Mouse (Mus musculus) intestine, postnatal 0 days (tissue): ENCODE data around the gene Tm9sf4. TPM values are rescaled to one million over a fixed set of nuclear protein-coding genes. Genes with fewer than 3 reads are reported as not detected.
A peak's percentile ranks its signal among the peaks of the same experiment; 100 is the strongest.

Source experiments
- ATAC-seq: fragments of 200-750 bp; cut with Nextera tagmentation; 2 replicates; pipeline ENCODE4 v1.8.0; 2017; ENCODE audit warnings: mild to moderate bottlenecking, moderate TSS enrichment, moderate library complexity
- H3K27ac ChIP-seq: fragments of 300-500 bp; sonication (generic); 2 replicates; pipeline ENCODE4 v1.5.1; 2014; ENCODE audit warnings: mild to moderate bottlenecking, low read depth, low read length, moderate library complexity
- H3K27me3 ChIP-seq: fragments of 300-500 bp; sonication (generic); replicated peaks from 2 replicates; pipeline ENCODE4 v1.6.1; 2014; ENCODE audit warnings: low read length, mixed read lengths; ENCODE audit not compliant: control insufficient read depth, insufficient read depth
- H3K36me3 ChIP-seq: fragments of 300-500 bp; sonication (generic); 2 replicates; pipeline ENCODE4 v1.6.1; 2014; ENCODE audit warnings: mild to moderate bottlenecking, moderate library complexity; ENCODE audit not compliant: control insufficient read depth, insufficient read depth
- H3K4me1 ChIP-seq: fragments of 300-500 bp; sonication (generic); replicated peaks from 2 replicates; pipeline ENCODE4 v1.6.1; 2014; ENCODE audit warnings: antibody characterized with exemption, low read length, mixed read lengths; ENCODE audit not compliant: control insufficient read depth, insufficient read depth
- H3K4me2 ChIP-seq: fragments of 300-500 bp; sonication (generic); replicated peaks from 2 replicates; pipeline ENCODE4 v1.6.1; 2014; ENCODE audit warnings: low read depth, mild to moderate bottlenecking, moderate library complexity
- H3K4me3 ChIP-seq: fragments of 300-500 bp; sonication (generic); 2 replicates; pipeline ENCODE4 v1.5.1; 2014; ENCODE audit warnings: low read depth, low read length
- H3K9ac ChIP-seq: fragments of 300-500 bp; sonication (generic); 2 replicates; pipeline ENCODE4 v1.6.1; 2014; ENCODE audit warnings: mild to moderate bottlenecking, low read depth, low read length
- H3K9me3 ChIP-seq: fragments of 300-500 bp; sonication (generic); 2 replicates; pipeline ENCODE4 v1.6.1; 2016; ENCODE audit warnings: mixed run types; ENCODE audit not compliant: control insufficient read depth
- CTCF ChIP-seq: sonication (generic); IDR thresholded peaks from 2 replicates; pipeline ENCODE4 v1.5.1; 2016; ENCODE audit warnings: low read depth, mild to moderate bottlenecking, control low read depth, antibody characterized with exemption, moderate library complexity
- WGBS: fragments of 180-500 bp; shearing (Covaris S2); extraction: QIAGEN DNeasy Blood & Tissue Kit; methylation state at CpG from one replicate; pipeline ENCODE4 v1.1.7; 2014; 5-methylcytosine and 5-hydroxymethylcytosine counted together
- polyA plus RNA-seq: library from polyadenylated mRNA; unstranded; fragments of >200 nt; fragmentation: Nextera tagmentation; extraction: Ambion mirVana; gene quantifications from 2 replicates; pipeline ENCODE4 v1.2.1, GENCODE M21; 2015

Tm9sf4 gene
- polyA plus RNA-seq, 1 experiment from 2014 or later: 64.7 TPM

DNA sequence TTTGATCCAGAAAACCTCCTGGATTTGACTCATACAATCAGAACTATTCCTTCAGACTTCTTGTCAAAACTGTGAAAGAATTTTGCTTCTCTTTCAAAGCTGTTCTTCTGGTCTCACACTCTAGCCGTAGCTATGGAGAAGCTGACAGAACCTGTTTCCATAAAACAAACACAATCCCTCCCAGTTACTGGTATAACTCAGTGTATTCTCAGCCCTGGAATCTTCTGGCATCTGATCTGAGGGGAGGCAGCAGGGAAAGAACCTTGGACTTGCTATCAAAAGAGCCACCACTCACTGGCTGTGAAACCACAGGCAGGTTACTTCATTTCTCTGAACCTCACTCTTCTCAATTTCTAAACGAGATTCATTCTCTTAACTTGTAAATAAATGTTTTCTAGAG, 77.3 kb downstream of the Tm9sf4 start:
- TF ChIP-seq CTCF: no peak
- Histone ChIP-seq H3K4me3 (peak overlapping the region; percentile 95), H3K9me3 (no peaks in the 10 kb centered on the region), H3K9ac (peak overlapping the region; percentile 27), H3K36me3 (peaks cover 32% of the 10 kb centered on the region), H3K27ac (peak overlapping the region; percentile 81), H3K27me3 (no peaks in the 10 kb centered on the region), H3K4me2 (peak overlapping the region; percentile 77), H3K4me1 (peaks cover 18% of the 10 kb centered on the region)
- WGBS: 38% methylated on average over 2 of the region's 2 CpGs
- ATAC-seq: no peak

DNA sequence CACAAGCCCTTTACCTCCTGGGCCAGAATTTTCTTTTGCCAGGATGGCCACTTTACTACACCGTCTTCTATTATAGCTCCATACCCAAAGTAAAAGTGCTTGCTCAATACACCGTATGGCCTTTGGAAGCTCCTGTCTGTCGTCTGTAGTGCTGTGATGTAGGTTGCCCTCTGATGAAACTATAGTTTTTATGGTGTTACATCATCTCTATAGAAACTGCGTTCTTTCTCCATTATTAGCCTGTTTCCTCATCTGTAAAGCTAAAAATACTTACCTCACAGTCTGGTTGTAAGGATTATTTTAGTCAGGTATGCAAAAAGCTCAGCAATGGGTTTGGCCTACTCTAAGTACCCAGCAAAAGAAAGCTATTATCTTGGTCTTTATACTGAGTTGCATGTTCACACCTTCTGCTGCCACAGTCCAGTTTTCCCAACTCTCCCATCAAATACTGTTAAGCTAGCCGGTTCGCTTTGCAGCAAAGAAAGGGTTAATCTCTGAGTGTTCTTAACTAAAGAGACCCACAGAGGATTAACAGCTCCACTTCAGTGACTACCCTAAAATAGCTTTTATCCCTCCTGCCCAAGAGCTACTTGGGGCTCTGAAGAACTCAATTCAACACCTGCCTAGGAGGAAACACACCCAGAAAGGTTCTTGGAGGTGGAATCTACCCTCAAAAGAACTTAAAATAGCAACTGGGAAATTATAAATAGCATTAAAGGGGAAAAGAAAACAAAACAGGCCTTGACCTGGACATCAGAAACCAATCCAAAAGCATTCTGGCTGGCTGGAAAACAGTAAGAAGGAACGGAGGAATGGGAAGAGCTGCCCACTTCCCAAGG, 78.1 kb downstream of the Tm9sf4 start:
- WGBS: 31% methylated on average over 7 of the region's 7 CpGs
- ATAC-seq: peak; percentile 54
- Histone ChIP-seq H3K4me2 (peak overlapping the region; percentile 77), H3K4me1 (peaks cover 18% of the 10 kb centered on the region), H3K36me3 (peaks cover 27% of the 10 kb centered on the region), H3K4me3 (peak overlapping the region; percentile 95), H3K27ac (peak overlapping the region; percentile 99), H3K9me3 (no peaks in the 10 kb centered on the region), H3K9ac (peak overlapping the region; percentile 99), H3K27me3 (no peaks in the 10 kb centered on the region)
- TF ChIP-seq CTCF: no peak

DNA sequence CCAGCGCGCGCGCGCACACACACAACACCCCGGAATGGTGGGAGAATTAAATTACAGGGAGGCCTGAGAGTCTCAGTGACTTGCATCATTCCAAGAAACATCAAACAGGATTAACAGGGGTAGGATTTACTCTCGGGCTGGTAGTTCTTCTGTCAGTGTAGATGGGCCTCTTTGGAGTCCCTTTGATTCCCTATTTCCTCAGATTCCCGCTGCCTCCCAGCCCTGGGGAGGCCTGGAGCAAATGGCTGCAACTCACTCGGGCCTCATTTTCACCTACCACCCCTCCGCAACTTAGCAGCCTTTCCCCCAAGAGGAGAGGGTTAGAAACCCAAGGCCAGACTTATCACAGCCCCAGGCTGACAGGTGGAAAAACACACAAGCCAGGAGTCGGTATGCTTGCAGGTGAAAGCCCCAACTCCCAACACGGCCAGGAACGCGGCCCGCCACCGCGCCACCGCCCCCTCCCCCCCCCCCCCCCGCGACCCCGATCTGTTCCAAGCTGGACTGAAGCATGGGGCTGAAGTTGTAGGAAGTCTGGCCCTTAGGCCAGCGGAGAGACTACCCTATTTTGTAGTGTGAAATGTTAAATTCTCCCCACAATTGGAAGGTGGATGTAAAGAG, 78.9 kb downstream of the Tm9sf4 start:
- 5% methylated on average over 22 of the region's 22 CpGs for WGBS

DNA sequence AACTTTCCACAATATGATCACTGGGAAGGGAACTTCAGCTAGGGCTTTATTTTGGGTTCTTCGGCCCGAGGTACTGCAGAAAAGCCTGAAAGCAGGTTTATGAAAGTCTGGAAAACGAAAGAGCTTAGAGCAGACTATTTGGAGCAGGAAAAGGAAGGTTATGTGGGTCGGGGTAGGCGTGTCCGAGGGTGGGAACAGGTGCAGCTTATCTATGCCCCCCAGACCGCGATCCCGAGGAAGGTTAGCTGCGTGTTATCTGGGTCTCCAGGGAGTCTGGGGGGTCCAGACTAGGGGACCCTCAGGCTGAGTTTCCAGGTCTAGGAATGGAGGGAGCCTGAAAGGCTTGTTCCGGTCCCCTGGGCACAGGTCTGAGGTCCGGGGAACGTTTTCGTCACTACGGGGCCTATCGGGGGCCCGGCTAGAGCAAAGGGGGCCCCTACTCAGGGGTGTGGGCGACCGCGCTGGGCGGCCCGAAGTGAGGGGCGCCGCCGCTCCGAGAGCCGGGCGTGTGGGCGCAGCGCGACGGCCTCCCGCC, 79.7 kb downstream of the Tm9sf4 start:
- Histone ChIP-seq H3K9ac (peak overlapping the region; percentile 99), H3K27ac (peak overlapping the region; percentile 99), H3K4me2 (peak overlapping the region; percentile 77), H3K9me3 (no peaks in the 10 kb centered on the region), H3K27me3 (no peaks in the 10 kb centered on the region), H3K4me3 (peak overlapping the region; percentile 95), H3K36me3 (peaks cover 25% of the 10 kb centered on the region), H3K4me1 (peaks cover 15% of the 10 kb centered on the region)
- under 1% methylated on average over 27 of the region's 33 CpGs for WGBS
- TF ChIP-seq CTCF: no peak
- ATAC-seq: peak; percentile 50

More for the DNA sequence above, 78.9 kb downstream of the Tm9sf4 start:
- peaks cover 27% of the 10 kb centered on the region for H3K36me3 ChIP-seq
- H3K4me3 ChIP-seq: peak overlapping the region; percentile 95
- peak overlapping the region; percentile 77 for H3K4me2 ChIP-seq
- H3K27ac ChIP-seq: peak overlapping the region; percentile 99
- peaks cover 18% of the 10 kb centered on the region for H3K4me1 ChIP-seq
- no peak for TF ChIP-seq CTCF
- no peaks in the 10 kb centered on the region for H3K27me3 ChIP-seq
- peak overlapping the region; percentile 99 for H3K9ac ChIP-seq
- H3K9me3 ChIP-seq: no peaks in the 10 kb centered on the region
- ATAC-seq: no peak

DNA sequence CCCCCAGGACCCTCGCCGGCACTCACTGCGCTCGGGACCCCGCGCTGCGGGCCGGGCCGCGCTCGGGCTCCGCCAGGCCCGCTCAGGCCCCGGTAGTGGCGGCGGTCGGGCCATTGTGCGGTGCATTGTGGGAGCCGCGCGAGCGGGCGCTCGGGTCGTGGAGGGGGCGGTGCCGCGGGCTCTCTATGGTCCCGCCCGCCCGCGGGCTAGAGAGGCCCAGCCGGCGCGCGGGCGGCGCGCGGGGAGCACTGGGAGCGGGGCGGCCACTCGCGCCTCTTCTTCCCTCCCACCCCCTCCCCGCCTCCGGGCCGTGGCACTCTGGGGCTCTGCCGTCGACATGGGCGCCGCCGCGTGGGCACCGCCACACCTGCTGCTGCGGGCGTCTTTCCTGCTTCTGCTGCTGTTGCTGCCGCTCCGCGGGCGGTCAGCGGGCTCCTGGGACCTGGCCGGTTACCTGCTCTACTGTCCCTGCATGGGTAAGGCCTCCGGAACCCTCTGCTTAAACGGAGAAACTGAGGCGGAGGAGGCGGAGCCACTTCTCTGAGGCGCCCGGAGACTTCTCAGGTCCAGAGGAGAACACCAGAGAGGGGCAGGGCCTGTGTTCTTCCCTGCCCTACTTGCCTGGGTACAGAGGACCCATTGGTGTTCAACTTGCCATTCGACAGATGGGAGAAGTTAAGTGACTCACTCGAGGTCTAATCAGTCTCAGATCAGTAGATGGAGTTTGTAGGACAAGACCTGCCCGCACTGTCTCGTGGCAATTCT, 80.3 kb downstream of the Tm9sf4 start, which contains the start of the genes Plagl2 and Pofut1:
Gene Plagl2 (minus strand): TSS at position 177 of the 765 bp plus-strand sequence.
Gene Pofut1 (plus strand): TSS at position 284 of the 765 bp plus-strand sequence.
- TF ChIP-seq CTCF: peak; percentile 60

More for the DNA sequence above, 80.3 kb downstream of the Tm9sf4 start, which contains the start of the genes Plagl2 and Pofut1:
- H3K27me3 ChIP-seq: no peaks in the 10 kb centered on the region
- no peaks in the 10 kb centered on the region for H3K9me3 ChIP-seq
- peak; percentile 93 for ATAC-seq
- under 1% methylated on average over 37 of the region's 72 CpGs for WGBS
- H3K4me3 ChIP-seq: peak within 1 kb of the TSS; percentile 95
- H3K36me3 ChIP-seq: peaks cover 20% of the 10 kb centered on the region
- H3K4me1 ChIP-seq: peaks cover 12% of the 10 kb centered on the region
- peak within 1 kb of the TSS; percentile 77 for H3K4me2 ChIP-seq
- peak within 1 kb of the TSS; percentile 99 for H3K27ac ChIP-seq
- peak within 1 kb of the TSS; percentile 99 for H3K9ac ChIP-seq
